Mouse (Mus musculus): Measurements from ENCODE around the gene Golgb1. TPM values are rescaled to one million over a fixed set of nuclear protein-coding genes. Genes with fewer than 3 reads are reported as not detected.

The Golgb1 gene
- polyA plus RNA-seq, 1 experiment: 14.3 TPM

GRCm38 (mm10) chr16:36851202-36851601 is 23.7 kb upstream of the Golgb1 start:
- H3K27me3 ChIP-seq (ENCODE audit: control insufficient read depth, insufficient read depth, insufficient read length): no peaks in the 10 kb centered on the region
- H3ac ChIP-seq (ENCODE audit: control insufficient read depth, insufficient read length): no peak overlapping the region
- no peak for TF ChIP-seq TCF12 (IDR thresholded peaks at IDR 0.05; ENCODE audit: insufficient read depth, poor library complexity, severe bottlenecking)
- no peak for TF ChIP-seq MYOD1 (IDR thresholded peaks at IDR 0.05; ENCODE audit: control insufficient read depth in 1 of 3, insufficient read length in 2 of 3, low read depth in 2 of 3)
- TF ChIP-seq SRF (IDR thresholded peaks at IDR 0.05; ENCODE audit: control insufficient read depth, insufficient read length, low read depth): no peak
- no peak for TF ChIP-seq USF1 (IDR thresholded peaks at IDR 0.05; ENCODE audit: low read depth)
- no peak for TF ChIP-seq E2F4 (IDR thresholded peaks at IDR 0.05; ENCODE audit: insufficient read depth)
- TF ChIP-seq MYOG (IDR thresholded peaks at IDR 0.05; ENCODE audit: control insufficient read depth in 1 of 3, insufficient read depth in 1 of 3, insufficient read length in 2 of 3, low read depth in 2 of 3): no peak
- no peak for TF ChIP-seq TCF3 (IDR thresholded peaks at IDR 0.05; ENCODE audit: insufficient read length, low read depth)
- TF ChIP-seq CEBPB (IDR thresholded peaks at IDR 0.05; ENCODE audit: insufficient read depth, poor library complexity, severe bottlenecking): no peak
- TF ChIP-seq POLR2A (IDR thresholded peaks at IDR 0.05; ENCODE audit: insufficient read length, low read depth): no peak
- TF ChIP-seq POLR2AphosphoS2 (IDR thresholded peaks at IDR 0.05; ENCODE audit: insufficient read length, low read depth): no peak
- no peak for TF ChIP-seq REST (IDR thresholded peaks at IDR 0.05; ENCODE audit: insufficient read depth, insufficient read length)
- no peak for TF ChIP-seq MAX (IDR thresholded peaks at IDR 0.05; ENCODE audit: low read depth)
- no peaks in the 10 kb centered on the region for H3K79me2 ChIP-seq (ENCODE audit: control insufficient read depth, insufficient read depth)
- no peak overlapping the region for H3K4me3 ChIP-seq
- H3K36me3 ChIP-seq (ENCODE audit: control insufficient read depth, insufficient read depth): peaks cover 8% of the 10 kb centered on the region
- no peak overlapping the region for H3K4me2 ChIP-seq (ENCODE audit: low read depth)

DNA sequence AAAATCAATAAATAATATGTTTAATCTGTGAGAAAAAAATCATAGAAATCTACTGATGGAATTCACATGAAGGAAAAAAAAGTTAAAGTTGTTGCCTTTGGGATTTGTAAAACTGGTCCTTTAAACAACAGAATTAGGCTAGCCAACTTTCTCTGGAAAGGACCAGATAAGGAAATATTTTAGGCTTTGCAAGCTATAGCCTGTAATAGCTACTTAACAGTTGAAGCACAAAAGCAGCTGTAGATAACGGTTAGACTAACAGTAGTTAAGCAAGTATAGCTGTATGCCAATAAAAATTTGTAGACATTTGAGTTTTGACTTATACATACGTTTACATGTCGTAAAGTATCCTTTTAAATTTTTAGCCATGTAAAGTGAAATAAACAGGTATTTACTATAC is 11.4 kb upstream of the Golgb1 start:
- no peak overlapping the region for H3ac ChIP-seq (ENCODE audit: control insufficient read depth, insufficient read length)
- no peak for TF ChIP-seq SRF (IDR thresholded peaks at IDR 0.05; ENCODE audit: control insufficient read depth, insufficient read length, low read depth)
- TF ChIP-seq MYOD1 (IDR thresholded peaks at IDR 0.05; ENCODE audit: control insufficient read depth in 1 of 3, insufficient read length in 2 of 3, low read depth in 2 of 3): no peak
- no peak for TF ChIP-seq TCF12 (IDR thresholded peaks at IDR 0.05; ENCODE audit: insufficient read depth, poor library complexity, severe bottlenecking)
- TF ChIP-seq E2F4 (IDR thresholded peaks at IDR 0.05; ENCODE audit: insufficient read depth): no peak
- TF ChIP-seq CEBPB (IDR thresholded peaks at IDR 0.05; ENCODE audit: insufficient read depth, poor library complexity, severe bottlenecking): no peak
- TF ChIP-seq REST (IDR thresholded peaks at IDR 0.05; ENCODE audit: insufficient read depth, insufficient read length): no peak
- TF ChIP-seq MAX (IDR thresholded peaks at IDR 0.05; ENCODE audit: low read depth): no peak
- TF ChIP-seq USF1 (IDR thresholded peaks at IDR 0.05; ENCODE audit: low read depth): no peak
- TF ChIP-seq TCF3 (IDR thresholded peaks at IDR 0.05; ENCODE audit: insufficient read length, low read depth): no peak
- no peak for TF ChIP-seq POLR2A (IDR thresholded peaks at IDR 0.05; ENCODE audit: insufficient read length, low read depth)
- no peak for TF ChIP-seq MYOG (IDR thresholded peaks at IDR 0.05; ENCODE audit: control insufficient read depth in 1 of 3, insufficient read depth in 1 of 3, insufficient read length in 2 of 3, low read depth in 2 of 3)
- TF ChIP-seq POLR2AphosphoS2 (IDR thresholded peaks at IDR 0.05; ENCODE audit: insufficient read length, low read depth): no peak
- H3K4me3 ChIP-seq: no peak overlapping the region
- no peak overlapping the region for H3K4me2 ChIP-seq (ENCODE audit: low read depth)
- no peaks in the 10 kb centered on the region for H3K27me3 ChIP-seq (ENCODE audit: control insufficient read depth, insufficient read depth, insufficient read length)
- H3K79me2 ChIP-seq (ENCODE audit: control insufficient read depth, insufficient read depth): no peaks in the 10 kb centered on the region
- H3K36me3 ChIP-seq (ENCODE audit: control insufficient read depth, insufficient read depth): peaks cover 18% of the 10 kb centered on the region

- no peaks in the 10 kb centered on the region for H3K27me3 ChIP-seq (ENCODE audit: control insufficient read depth, insufficient read depth, insufficient read length)
- peaks cover 9% of the 10 kb centered on the region for H3K79me2 ChIP-seq (ENCODE audit: control insufficient read depth, insufficient read depth)
- H3K4me2 ChIP-seq (ENCODE audit: low read depth): no peak overlapping the region
- TF ChIP-seq SRF (IDR thresholded peaks at IDR 0.05; ENCODE audit: control insufficient read depth, insufficient read length, low read depth) (no peak), MYOG (IDR thresholded peaks at IDR 0.05; ENCODE audit: control insufficient read depth in 1 of 3, insufficient read depth in 1 of 3, insufficient read length in 2 of 3, low read depth in 2 of 3) (no peak), REST (IDR thresholded peaks at IDR 0.05; ENCODE audit: insufficient read depth, insufficient read length) (no peak), USF1 (IDR thresholded peaks at IDR 0.05; ENCODE audit: low read depth) (no peak), E2F4 (IDR thresholded peaks at IDR 0.05; ENCODE audit: insufficient read depth) (no peak), MYOD1 (IDR thresholded peaks at IDR 0.05; ENCODE audit: control insufficient read depth in 1 of 3, insufficient read length in 2 of 3, low read depth in 2 of 3) (no peak), MAX (IDR thresholded peaks at IDR 0.05; ENCODE audit: low read depth) (no peak), CEBPB (IDR thresholded peaks at IDR 0.05; ENCODE audit: insufficient read depth, poor library complexity, severe bottlenecking) (no peak), POLR2AphosphoS2 (IDR thresholded peaks at IDR 0.05; ENCODE audit: insufficient read length, low read depth) (no peak), POLR2A (IDR thresholded peaks at IDR 0.05; ENCODE audit: insufficient read length, low read depth) (no peak), TCF12 (IDR thresholded peaks at IDR 0.05; ENCODE audit: insufficient read depth, poor library complexity, severe bottlenecking) (no peak), TCF3 (IDR thresholded peaks at IDR 0.05; ENCODE audit: insufficient read length, low read depth) (no peak)
- H3ac ChIP-seq (ENCODE audit: control insufficient read depth, insufficient read length): no peak overlapping the region
- H3K36me3 ChIP-seq (ENCODE audit: control insufficient read depth, insufficient read depth): peaks cover 24% of the 10 kb centered on the region
- no peak overlapping the region for H3K4me3 ChIP-seq
These were observed 5.5 kb upstream of the Golgb1 start for GRCm38 (mm10) chr16:36869442-36869841.

DNA sequence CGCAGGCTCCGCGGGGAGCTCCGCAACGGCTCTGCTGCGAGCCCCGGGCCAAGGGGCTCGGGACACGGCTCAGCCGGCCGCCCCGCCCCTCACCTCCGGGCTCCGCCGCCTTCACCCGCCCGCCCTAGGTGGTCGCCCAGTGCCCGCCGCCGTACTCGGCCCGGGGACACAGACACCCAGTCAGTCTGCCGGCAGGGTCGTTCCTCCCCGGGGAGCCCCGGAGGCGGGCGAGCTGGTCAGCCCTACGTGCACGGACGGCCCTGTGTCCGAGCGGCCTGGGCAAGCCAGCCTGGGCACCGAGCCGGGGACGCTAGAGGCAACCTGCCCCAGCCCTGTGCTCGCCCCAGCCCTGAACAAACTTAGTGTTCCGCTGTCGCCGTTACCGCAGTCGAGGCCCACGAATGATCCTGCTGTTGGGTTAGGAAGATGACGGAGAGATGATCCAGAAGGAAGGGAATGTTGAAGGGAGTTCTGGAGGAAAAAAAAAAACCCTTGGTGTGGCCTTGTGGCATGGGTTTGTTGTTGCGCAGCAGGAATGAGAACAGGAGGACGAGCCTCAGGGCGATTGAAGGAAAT is 424 bp downstream of the Golgb1 start:
- Histone ChIP-seq H3K79me2 (ENCODE audit: control insufficient read depth, insufficient read depth) (peaks cover 45% of the 10 kb centered on the region), H3ac (ENCODE audit: control insufficient read depth, insufficient read length) (peak overlapping the region; percentile 50), H3K36me3 (ENCODE audit: control insufficient read depth, insufficient read depth) (peaks cover 10% of the 10 kb centered on the region), H3K4me2 (ENCODE audit: low read depth) (peak overlapping the region; percentile 78), H3K27me3 (ENCODE audit: control insufficient read depth, insufficient read depth, insufficient read length) (no peaks in the 10 kb centered on the region), H3K4me3 (peak overlapping the region; percentile 52)
- TF ChIP-seq POLR2AphosphoS2 (IDR thresholded peaks at IDR 0.05; ENCODE audit: insufficient read length, low read depth): peak; percentile 9
- no peak for TF ChIP-seq POLR2A (IDR thresholded peaks at IDR 0.05; ENCODE audit: insufficient read length, low read depth)

DNA sequence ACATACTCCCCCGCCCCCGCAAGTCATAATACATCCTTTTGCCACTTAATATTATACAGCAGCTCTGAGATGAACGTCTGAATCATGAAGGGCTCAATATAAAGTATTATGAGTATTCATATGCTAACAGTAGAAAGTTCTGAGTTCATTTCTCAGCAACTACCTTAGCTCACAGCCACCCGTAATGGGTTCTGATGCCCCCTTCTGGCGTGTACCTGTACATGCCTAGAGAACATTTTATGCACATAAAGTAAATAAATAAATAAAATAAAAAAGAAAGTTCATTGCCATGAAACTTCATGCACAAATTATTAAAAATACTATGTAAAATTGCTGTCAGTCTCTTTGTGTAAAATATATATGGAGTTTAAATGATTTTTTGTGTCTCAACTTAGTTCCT is 2.4 kb downstream of the Golgb1 start:
- no peaks in the 10 kb centered on the region for H3K27me3 ChIP-seq (ENCODE audit: control insufficient read depth, insufficient read depth, insufficient read length)
- TF ChIP-seq USF1 (IDR thresholded peaks at IDR 0.05; ENCODE audit: low read depth) (no peak), POLR2AphosphoS2 (IDR thresholded peaks at IDR 0.05; ENCODE audit: insufficient read length, low read depth) (no peak), MYOD1 (IDR thresholded peaks at IDR 0.05; ENCODE audit: control insufficient read depth in 1 of 3, insufficient read length in 2 of 3, low read depth in 2 of 3) (no peak), REST (IDR thresholded peaks at IDR 0.05; ENCODE audit: insufficient read depth, insufficient read length) (no peak), SRF (IDR thresholded peaks at IDR 0.05; ENCODE audit: control insufficient read depth, insufficient read length, low read depth) (no peak), MYOG (IDR thresholded peaks at IDR 0.05; ENCODE audit: control insufficient read depth in 1 of 3, insufficient read depth in 1 of 3, insufficient read length in 2 of 3, low read depth in 2 of 3) (no peak), TCF3 (IDR thresholded peaks at IDR 0.05; ENCODE audit: insufficient read length, low read depth) (no peak), CEBPB (IDR thresholded peaks at IDR 0.05; ENCODE audit: insufficient read depth, poor library complexity, severe bottlenecking) (no peak), MAX (IDR thresholded peaks at IDR 0.05; ENCODE audit: low read depth) (no peak), E2F4 (IDR thresholded peaks at IDR 0.05; ENCODE audit: insufficient read depth) (no peak), POLR2A (IDR thresholded peaks at IDR 0.05; ENCODE audit: insufficient read length, low read depth) (no peak), TCF12 (IDR thresholded peaks at IDR 0.05; ENCODE audit: insufficient read depth, poor library complexity, severe bottlenecking) (no peak)
- H3K4me3 ChIP-seq: no peak overlapping the region

More for the DNA sequence above, 2.4 kb downstream of the Golgb1 start:
- H3ac ChIP-seq (ENCODE audit: control insufficient read depth, insufficient read length): no peak overlapping the region
- peaks cover 47% of the 10 kb centered on the region for H3K79me2 ChIP-seq (ENCODE audit: control insufficient read depth, insufficient read depth)
- H3K4me2 ChIP-seq (ENCODE audit: low read depth): no peak overlapping the region
- H3K36me3 ChIP-seq (ENCODE audit: control insufficient read depth, insufficient read depth): peaks cover 6% of the 10 kb centered on the region
